18 mouse cellular contexts compared by ENCODE assay signal in genomic region chr9:32678120-32678757, GRCm38 (mm10). TPM values are rescaled to one million over a fixed set of nuclear protein-coding genes. Genes with fewer than 3 reads are reported as not detected.
DNase-seq lines count a peak whose midpoint lies in the region; ATAC-seq and TF ChIP-seq lines count a peak whose summit lies in the region.
"Had no signal": no experiment of that assay in that cellular context is flagged by ENCODE, and none has a peak within 500 bp of the region (broad histone marks: within the 10 kb centered on the region; RNA-seq: fewer than 3 reads in every experiment).

No protein-coding gene starts in this region.

- peaks cover 8% of the 10 kb centered on the region; the same call in 1 of the 2 replicates for H3K4me1 ChIP-seq in forebrain, embryonic 11.5 days (replicated peaks; ENCODE audit: control insufficient read depth, insufficient read depth, low read length)
- peaks cover 15% of the 10 kb centered on the region for H3K4me1 ChIP-seq in forebrain, embryonic 13.5 days
- peaks cover 25% of the 10 kb centered on the region for H3K4me1 ChIP-seq in kidney, embryonic 14.5 days (ENCODE audit: control insufficient read depth, insufficient read depth, low read length)
- H3K4me1 ChIP-seq in stomach, embryonic 15.5 days = peaks cover 20% of the 10 kb centered on the region
- H3K4me1 ChIP-seq in stomach, postnatal 0 days (replicated peaks; ENCODE audit: control insufficient read depth, insufficient read depth) = no peaks in the 10 kb centered on the region

- no peak for TF ChIP-seq EP300 in stomach, postnatal 0 days (optimal IDR thresholded peaks at IDR 0.05)

- H3K4me3 ChIP-seq in forebrain, embryonic 11.5 days (ENCODE audit: low read depth, low read length) = no peak overlapping the region
- H3K4me3 ChIP-seq in forebrain, embryonic 13.5 days = no peak overlapping the region
- no peak overlapping the region for H3K4me3 ChIP-seq in kidney, embryonic 14.5 days (ENCODE audit: low read length)
- no peak overlapping the region for H3K4me3 ChIP-seq in stomach, embryonic 15.5 days (replicated peaks)
- H3K4me3 ChIP-seq in stomach, postnatal 0 days (ENCODE audit: low read depth, low read length) = no peak overlapping the region
- H3K4me3 ChIP-seq: forebrain, embryonic 15.5 days; heart, embryonic 10.5 days; hindbrain, embryonic 15.5 days had no signal

- H3K27me3 ChIP-seq in forebrain, embryonic 11.5 days (ENCODE audit: control insufficient read depth, insufficient read depth, low read length) = peaks cover 84% of the 10 kb centered on the region
- H3K27me3 ChIP-seq in forebrain, embryonic 13.5 days = peaks cover 92% of the 10 kb centered on the region
- no peaks in the 10 kb centered on the region for H3K27me3 ChIP-seq in kidney, embryonic 14.5 days (ENCODE audit: control insufficient read depth, insufficient read depth, low read length)
- H3K27me3 ChIP-seq in stomach, embryonic 15.5 days (replicated peaks) = no peaks in the 10 kb centered on the region
- H3K27me3 ChIP-seq in stomach, postnatal 0 days (ENCODE audit: control insufficient read depth, insufficient read depth, low read length) = no peaks in the 10 kb centered on the region

- no peak for ATAC-seq in forebrain, embryonic 11.5 days (replicated peaks; ENCODE audit: low FRiP score)
- ATAC-seq in forebrain, embryonic 13.5 days = no peak
- peak; percentile 51; the same call in 1 of the 2 replicates for ATAC-seq in kidney, embryonic 14.5 days (ENCODE audit: low FRiP score, low TSS enrichment)
- ATAC-seq in stomach, embryonic 15.5 days (ENCODE audit: insufficient read depth, low FRiP score, low read depth) = no peak
- ATAC-seq in stomach, postnatal 0 days (ENCODE audit: low FRiP score, low TSS enrichment) = no peak
- ATAC-seq in activated CD4-positive, CD25-positive, alpha-beta regulatory T cell, adult 4 months = no peak
- ATAC-seq: forebrain, embryonic 15.5 days had no signal

- no peak for TF ChIP-seq CTCF in stomach, postnatal 0 days (IDR thresholded peaks at IDR 0.05; ENCODE audit: low read depth)

- H3K9me3 ChIP-seq in forebrain, embryonic 11.5 days (ENCODE audit: control insufficient read depth, low read length) = no peaks in the 10 kb centered on the region
- H3K9me3 ChIP-seq in forebrain, embryonic 13.5 days (replicated peaks) = no peaks in the 10 kb centered on the region
- no peaks in the 10 kb centered on the region for H3K9me3 ChIP-seq in kidney, embryonic 14.5 days (ENCODE audit: control insufficient read depth, low read length)
- no peaks in the 10 kb centered on the region for H3K9me3 ChIP-seq in stomach, embryonic 15.5 days
- no peaks in the 10 kb centered on the region for H3K9me3 ChIP-seq in stomach, postnatal 0 days (ENCODE audit: control insufficient read depth, low read length)
- H3K9me3 ChIP-seq: forebrain, embryonic 15.5 days; heart, embryonic 10.5 days; hindbrain, embryonic 15.5 days had no signal

- intact Hi-C loops in left cerebral cortex, postnatal 14 days (cut with DNase I) = no loop called here

- no peak overlapping the region for H3K4me2 ChIP-seq in forebrain, embryonic 11.5 days (ENCODE audit: low read depth, low read length, severe bottlenecking)
- H3K4me2 ChIP-seq in forebrain, embryonic 13.5 days = no peak overlapping the region
- no peak overlapping the region for H3K4me2 ChIP-seq in kidney, embryonic 14.5 days (replicated peaks; ENCODE audit: low read depth, low read length)
- H3K4me2 ChIP-seq in stomach, embryonic 15.5 days = no peak overlapping the region
- no peak overlapping the region for H3K4me2 ChIP-seq in stomach, postnatal 0 days (replicated peaks; ENCODE audit: low read depth)
- H3K4me2 ChIP-seq: forebrain, embryonic 15.5 days; hindbrain, embryonic 15.5 days had no signal

- H3K36me3 ChIP-seq in forebrain, embryonic 11.5 days (ENCODE audit: control insufficient read depth, insufficient read depth, low read length) = no peaks in the 10 kb centered on the region
- H3K36me3 ChIP-seq in forebrain, embryonic 13.5 days (ENCODE audit: poor library complexity, severe bottlenecking) = no peaks in the 10 kb centered on the region
- H3K36me3 ChIP-seq in kidney, embryonic 14.5 days (ENCODE audit: control insufficient read depth, insufficient read depth, low read length) = no peaks in the 10 kb centered on the region
- no peaks in the 10 kb centered on the region for H3K36me3 ChIP-seq in stomach, embryonic 15.5 days
- H3K36me3 ChIP-seq in stomach, postnatal 0 days (ENCODE audit: control insufficient read depth, insufficient read depth, low read length) = no peaks in the 10 kb centered on the region
- H3K36me3 ChIP-seq: forebrain, embryonic 15.5 days; heart, embryonic 10.5 days; hindbrain, embryonic 15.5 days had no signal

- no peak overlapping the region for H3K27ac ChIP-seq in forebrain, embryonic 11.5 days (ENCODE audit: low read depth, low read length)
- no peak overlapping the region for H3K27ac ChIP-seq in forebrain, embryonic 13.5 days
- no peak overlapping the region for H3K27ac ChIP-seq in kidney, embryonic 14.5 days (ENCODE audit: low read depth, low read length)
- H3K27ac ChIP-seq in stomach, embryonic 15.5 days = 0 out of 2 replicates have a peak overlapping the region, but pooled peaks have one; percentile 12
- no peak overlapping the region for H3K27ac ChIP-seq in stomach, postnatal 0 days (replicated peaks)
- H3K27ac ChIP-seq: forebrain, embryonic 15.5 days; heart, embryonic 10.5 days; hindbrain, embryonic 15.5 days had no signal

- peak; percentile 47 for DNase-seq in forebrain, embryonic 11.5 days (ENCODE audit: low spot score)
- DNase-seq in kidney, adult 18-20 months = no peak
- no peak for DNase-seq in stomach, postnatal 0 days (ENCODE audit: low spot score)
- DNase-seq in left cerebral cortex, postnatal 14 days (ENCODE audit: low spot score in 2 of 2) = no peak
- DNase-seq: adrenal gland, postnatal 14 days; cerebellum, adult 11-12 months; cerebellum, adult 9-10 months; cerebellum, postnatal 25 days; gastrocnemius, postnatal 36 days; heart, adult 18-20 months; heart, postnatal 14 days had no signal

- 58% methylated on average over 4 of the region's 4 CpGs for WGBS in forebrain, embryonic 11.5 days
- 46% methylated on average over 4 of the region's 4 CpGs for WGBS in forebrain, embryonic 13.5 days
- 51% methylated on average over 4 of the region's 4 CpGs for WGBS in kidney, embryonic 14.5 days
- WGBS in stomach, embryonic 15.5 days = 56% methylated on average over 4 of the region's 4 CpGs
- WGBS in stomach, postnatal 0 days = 56% methylated on average over 4 of the region's 4 CpGs

- no peak overlapping the region for H3K9ac ChIP-seq in forebrain, embryonic 11.5 days (ENCODE audit: low read length)
- no peak overlapping the region for H3K9ac ChIP-seq in forebrain, embryonic 13.5 days
- H3K9ac ChIP-seq in kidney, embryonic 14.5 days (ENCODE audit: low read depth, low read length) = no peak overlapping the region
- H3K9ac ChIP-seq in stomach, embryonic 15.5 days = no peak overlapping the region
- H3K9ac ChIP-seq in stomach, postnatal 0 days (ENCODE audit: low read length) = no peak overlapping the region
- H3K9ac ChIP-seq: forebrain, embryonic 15.5 days; hindbrain, embryonic 15.5 days had no signal

RNA-seq across cellular contexts. Expression of gene Ets1, which starts 42.2 kb away (rescaled TPM):
- polyA plus RNA-seq in forebrain, embryonic 11.5 days (2014; fragmentation: Nextera tagmentation; extraction: Ambion mirVana) = 18.4 and 22.6 TPM in 2 replicates
- 16.0 and 16.7 TPM in 2 replicates for polyA plus RNA-seq in forebrain, embryonic 13.5 days (2015; fragmentation: Nextera tagmentation; extraction: Ambion mirVana)
- polyA plus RNA-seq in kidney, embryonic 14.5 days (2014; fragmentation: Nextera tagmentation; extraction: Ambion mirVana) = 26.2 and 58.0 TPM in 2 replicates
- polyA plus RNA-seq in stomach, embryonic 15.5 days (2015; fragmentation: Nextera tagmentation; extraction: Ambion mirVana) = 41.3 and 45.9 TPM in 2 replicates
- polyA plus RNA-seq in stomach, postnatal 0 days (2015; fragmentation: Nextera tagmentation; extraction: Ambion mirVana) = 8.8 and 9.9 TPM in 2 replicates
- total RNA-seq in left cerebral cortex, postnatal 14 days (2021) = 10 to 100 TPM; 19.0 to 20.1 TPM
- 100 to 1,000 TPM; 724 to 833 TPM for polyA plus RNA-seq in activated CD4-positive, CD25-positive, alpha-beta regulatory T cell, adult 4 months (2017; shearing (Covaris generic))

Comparison
In these comparisons a context has a peak if more than half of its experiments do, and no peak if none do; other contexts are left out.
1. RNA of gene Ets1, which starts 42.2 kb away (polyA plus RNA-seq): 724 to 833 TPM in activated CD4-positive, CD25-positive, alpha-beta regulatory T cell, adult 4 months; 26.2 to 58.0 TPM in kidney, embryonic 14.5 days, 41.3 to 45.9 TPM in stomach, embryonic 15.5 days, 18.4 to 22.6 TPM in forebrain, embryonic 11.5 days, 16.0 to 16.7 TPM in forebrain, embryonic 13.5 days and 8.8 to 9.9 TPM in stomach, postnatal 0 days; every median in the first group is over 10 times any median in the second.